ENCODE assay signal across 8 mouse cellular contexts in the genomic region with DNA sequence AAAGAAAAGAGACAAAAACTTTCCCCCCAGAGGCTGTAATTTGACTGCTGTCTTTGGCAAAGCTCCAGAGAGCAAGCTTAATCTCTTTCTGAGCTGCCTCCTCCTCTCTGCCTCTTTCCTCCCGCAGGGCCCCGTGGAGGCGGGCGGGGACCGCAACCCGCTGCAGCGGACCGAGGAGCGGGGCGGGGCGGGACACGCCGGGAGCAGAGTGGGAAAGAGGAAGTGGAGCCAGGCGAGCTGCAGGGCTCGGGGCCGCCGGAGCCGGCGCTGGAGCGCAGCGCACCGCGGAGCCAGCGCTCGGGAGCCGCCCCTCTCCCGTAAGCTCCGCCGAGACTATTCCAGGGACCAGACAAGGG. TPM values are rescaled to one million over a fixed set of nuclear protein-coding genes. Genes with fewer than 3 reads are reported as not detected.
DNase-seq lines count a peak whose midpoint lies in the region; ATAC-seq and TF ChIP-seq lines count a peak whose summit lies in the region.

TSS of gene Plekhg1 (plus strand) at position 217 of the 356 bp plus-strand sequence.

- H3K79me2 ChIP-seq in liver, adult 2 months (ENCODE audit: control insufficient read depth, insufficient read depth, low read length) = no peaks in the 10 kb centered on the region

- H3K27ac ChIP-seq in embryonic facial prominence, embryonic 15.5 days (replicated peaks) = peak within 1 kb of the TSS; percentile 89
- H3K27ac ChIP-seq in heart, embryonic 11.5 days (ENCODE audit: low read depth, low read length) = peak within 1 kb of the TSS; percentile 82
- peak within 1 kb of the TSS; percentile 96 for H3K27ac ChIP-seq in kidney, embryonic 16.5 days (ENCODE audit: low read length)
- peak within 1 kb of the TSS; percentile 58 for H3K27ac ChIP-seq in liver, adult 2 months (replicated peaks; ENCODE audit: insufficient read depth, low read depth, low read length)
- H3K27ac ChIP-seq in midbrain, postnatal 0 days (ENCODE audit: low read depth, low read length) = peak within 1 kb of the TSS; percentile 65
- H3K27ac ChIP-seq in stomach, embryonic 14.5 days (ENCODE audit: low read length) = peak within 1 kb of the TSS; percentile 90

- H3K9ac ChIP-seq in embryonic facial prominence, embryonic 15.5 days = peak within 1 kb of the TSS; percentile 62
- H3K9ac ChIP-seq in heart, embryonic 11.5 days (ENCODE audit: low read depth, low read length) = peak within 1 kb of the TSS; percentile 80
- H3K9ac ChIP-seq in kidney, embryonic 16.5 days (replicated peaks; ENCODE audit: low read length) = peak within 1 kb of the TSS; percentile 84
- H3K9ac ChIP-seq in liver, adult 2 months (ENCODE audit: low read depth, low read length) = peak within 1 kb of the TSS; percentile 70
- peak within 1 kb of the TSS; percentile 55 for H3K9ac ChIP-seq in midbrain, postnatal 0 days (replicated peaks; ENCODE audit: low read length, poor library complexity, severe bottlenecking)
- peak within 1 kb of the TSS; percentile 68 for H3K9ac ChIP-seq in stomach, embryonic 14.5 days (replicated peaks; ENCODE audit: low read depth, low read length)

- no peak for DNase-seq in cerebellum, adult 11 months
- peak; percentile 27 for DNase-seq in liver, adult 2 months (ENCODE audit: extremely low read depth, low read depth, low spot score)
- peak; percentile 77 for DNase-seq in midbrain, postnatal 0 days (ENCODE audit: low spot score)

- no peaks in the 10 kb centered on the region; the same call in 1 of the 2 replicates for H3K27me3 ChIP-seq in embryonic facial prominence, embryonic 15.5 days
- no peaks in the 10 kb centered on the region for H3K27me3 ChIP-seq in heart, embryonic 11.5 days (ENCODE audit: control insufficient read depth, insufficient read depth, low read length)
- no peaks in the 10 kb centered on the region for H3K27me3 ChIP-seq in kidney, embryonic 16.5 days (ENCODE audit: insufficient read depth, low read length)
- H3K27me3 ChIP-seq in liver, adult 2 months (ENCODE audit: control insufficient read depth, insufficient read depth, low read length) = no peaks in the 10 kb centered on the region
- H3K27me3 ChIP-seq in midbrain, postnatal 0 days (ENCODE audit: insufficient read depth, low read length) = no peaks in the 10 kb centered on the region
- no peaks in the 10 kb centered on the region for H3K27me3 ChIP-seq in stomach, embryonic 14.5 days (ENCODE audit: control insufficient read depth, insufficient read depth, low read length)

- WGBS in embryonic facial prominence, embryonic 15.5 days = under 1% methylated on average over 27 of the region's 29 CpGs
- WGBS in heart, embryonic 11.5 days (ENCODE audit: insufficient replicate concordance) = under 1% methylated on average over 15 of the region's 29 CpGs
- 0% methylated on average over 13 of the region's 29 CpGs for WGBS in kidney, embryonic 16.5 days
- 0% methylated on average over 28 of the region's 29 CpGs for WGBS in liver, adult 2 months
- WGBS in midbrain, postnatal 0 days = 2% methylated on average over 12 of the region's 29 CpGs
- 0% methylated on average over 25 of the region's 29 CpGs for WGBS in stomach, embryonic 14.5 days

- no peak for TF ChIP-seq POLR2A in liver, adult 2 months (IDR thresholded peaks at IDR 0.05; ENCODE audit: extremely low read depth, insufficient read depth, low read length)

- H3K4me3 ChIP-seq in embryonic facial prominence, embryonic 15.5 days (replicated peaks) = peak within 1 kb of the TSS; percentile 61
- peak within 1 kb of the TSS; percentile 66 for H3K4me3 ChIP-seq in heart, embryonic 11.5 days (ENCODE audit: low read depth, low read length)
- peak within 1 kb of the TSS; percentile 83 for H3K4me3 ChIP-seq in kidney, embryonic 16.5 days (ENCODE audit: low read length)
- peak within 1 kb of the TSS; percentile 74 for H3K4me3 ChIP-seq in liver, adult 2 months (ENCODE audit: insufficient read depth, low read depth, low read length)
- peak within 1 kb of the TSS; percentile 61 for H3K4me3 ChIP-seq in midbrain, postnatal 0 days (ENCODE audit: low read depth, low read length)
- H3K4me3 ChIP-seq in stomach, embryonic 14.5 days (ENCODE audit: low read depth, low read length) = peak within 1 kb of the TSS; percentile 71

- peak; percentile 38 for TF ChIP-seq CTCF in liver, adult 2 months (IDR thresholded peaks at IDR 0.05; ENCODE audit: low read depth, low read length)
- TF ChIP-seq CTCF in midbrain, postnatal 0 days (IDR thresholded peaks at IDR 0.05) = peak; percentile 37

- H3K4me2 ChIP-seq in embryonic facial prominence, embryonic 15.5 days (replicated peaks) = peak within 1 kb of the TSS; percentile 78
- H3K4me2 ChIP-seq in heart, embryonic 11.5 days = peak within 1 kb of the TSS; percentile 86
- H3K4me2 ChIP-seq in kidney, embryonic 16.5 days (replicated peaks; ENCODE audit: low read depth, low read length) = peak within 1 kb of the TSS; percentile 92
- peak within 1 kb of the TSS; percentile 98 for H3K4me2 ChIP-seq in midbrain, postnatal 0 days (ENCODE audit: low read depth, low read length, poor library complexity, severe bottlenecking)
- peak within 1 kb of the TSS; percentile 78 for H3K4me2 ChIP-seq in stomach, embryonic 14.5 days (replicated peaks; ENCODE audit: low read depth, low read length)

- H3K4me1 ChIP-seq in embryonic facial prominence, embryonic 15.5 days = peaks cover 32% of the 10 kb centered on the region
- no peaks in the 10 kb centered on the region for H3K4me1 ChIP-seq in heart, embryonic 11.5 days (ENCODE audit: control insufficient read depth, insufficient read depth, low read length)
- peaks cover 15% of the 10 kb centered on the region for H3K4me1 ChIP-seq in kidney, embryonic 16.5 days (ENCODE audit: insufficient read depth, low read length)
- H3K4me1 ChIP-seq in liver, adult 2 months (ENCODE audit: control insufficient read depth, insufficient read depth, low read length) = 0 out of 2 replicates have a peak, but pooled peaks cover 2% of the 10 kb centered on the region
- H3K4me1 ChIP-seq in midbrain, postnatal 0 days (ENCODE audit: insufficient read depth, low read length) = no peaks in the 10 kb centered on the region
- no peaks in the 10 kb centered on the region for H3K4me1 ChIP-seq in stomach, embryonic 14.5 days (ENCODE audit: control insufficient read depth, insufficient read depth, low read length)

- no peaks in the 10 kb centered on the region for H3K9me3 ChIP-seq in embryonic facial prominence, embryonic 15.5 days (replicated peaks)
- H3K9me3 ChIP-seq in heart, embryonic 11.5 days (replicated peaks; ENCODE audit: control insufficient read depth, low read length) = no peaks in the 10 kb centered on the region
- H3K9me3 ChIP-seq in kidney, embryonic 16.5 days (ENCODE audit: low read length) = no peaks in the 10 kb centered on the region
- no peaks in the 10 kb centered on the region for H3K9me3 ChIP-seq in midbrain, postnatal 0 days (ENCODE audit: low read length)
- no peaks in the 10 kb centered on the region for H3K9me3 ChIP-seq in stomach, embryonic 14.5 days (ENCODE audit: control insufficient read depth, low read depth, low read length)

- H3K36me3 ChIP-seq in embryonic facial prominence, embryonic 15.5 days = no peaks in the 10 kb centered on the region
- no peaks in the 10 kb centered on the region for H3K36me3 ChIP-seq in heart, embryonic 11.5 days (ENCODE audit: control insufficient read depth, insufficient read depth, low read length)
- H3K36me3 ChIP-seq in kidney, embryonic 16.5 days (ENCODE audit: insufficient read depth, low read length) = no peaks in the 10 kb centered on the region
- H3K36me3 ChIP-seq in liver, adult 2 months (ENCODE audit: control insufficient read depth, insufficient read depth, low read length) = no peaks in the 10 kb centered on the region
- no peaks in the 10 kb centered on the region for H3K36me3 ChIP-seq in midbrain, postnatal 0 days (ENCODE audit: insufficient read depth, low read length)
- no peaks in the 10 kb centered on the region for H3K36me3 ChIP-seq in stomach, embryonic 14.5 days (ENCODE audit: control insufficient read depth, insufficient read depth, low read length)

- peak; percentile 46 for ATAC-seq in cerebellum, adult (ENCODE audit: insufficient number of reproducible peaks, low FRiP score, low TSS enrichment)
- peak; percentile 90 for ATAC-seq in embryonic facial prominence, embryonic 15.5 days (ENCODE audit: insufficient number of reproducible peaks, low FRiP score, low TSS enrichment, low read depth)
- ATAC-seq in heart, embryonic 11.5 days (replicated peaks; ENCODE audit: insufficient number of reproducible peaks, low FRiP score, low TSS enrichment) = peak; percentile 79
- ATAC-seq in kidney, embryonic 16.5 days (ENCODE audit: low FRiP score, low TSS enrichment) = peak; percentile 95
- peak; percentile 85 for ATAC-seq in midbrain, postnatal 0 days (ENCODE audit: low FRiP score)
- peak; percentile 90 for ATAC-seq in stomach, embryonic 14.5 days (ENCODE audit: insufficient number of reproducible peaks, insufficient read depth, low FRiP score, low read depth)

RNA-seq across cellular contexts. Expression of gene Plekhg1, which starts in this region (rescaled TPM):
- polyA plus RNA-seq in embryonic facial prominence, embryonic 15.5 days (2015; fragmentation: Nextera tagmentation; extraction: Ambion mirVana) = 15.3 and 16.1 TPM in 2 replicates
- 6.2 and 7.7 TPM in 2 replicates for polyA plus RNA-seq in heart, embryonic 11.5 days (2014; fragmentation: Nextera tagmentation; extraction: Ambion mirVana)
- 14.4 and 17.7 TPM in 2 replicates for polyA plus RNA-seq in kidney, embryonic 16.5 days (2015; fragmentation: Nextera tagmentation; extraction: Ambion mirVana)
- 4.0 and 6.0 TPM in 2 replicates for total RNA-seq in liver, adult 2 months (2014; rRNA removed)
- polyA plus RNA-seq in liver, adult 2 months (2012; rRNA removed) = 0.77 and 1.2 TPM in 2 replicates
- 14.9 and 17.1 TPM in 2 replicates for total RNA-seq in midbrain, postnatal 0 days (2014; rRNA removed)
- 4.7 and 5.7 TPM in 2 replicates for polyA plus RNA-seq in midbrain, postnatal 0 days (2015; fragmentation: Nextera tagmentation; extraction: Ambion mirVana)
- 16.4 and 18.8 TPM in 2 replicates for polyA plus RNA-seq in stomach, embryonic 14.5 days (2014; fragmentation: Nextera tagmentation; extraction: Ambion mirVana)
